Mouse (Mus musculus) CD4-positive, CD25-positive, alpha-beta regulatory T cell, adult 2 months (primary cell): ENCODE data around the gene Olfr914.

Source experiments
- DNase-seq: peaks from one replicate; pipeline ENCODE4 v3.0.0-alpha.2; 2012; ENCODE audit warnings: low read depth, low spot score

The Olfr914 gene

GRCm38 (mm10) chr9:38604802-38605201 is at the start of gene Olfr914:
Olfr914 (plus strand) TSS chr9:38605102.
- no peak for DNase-seq

GRCm38 (mm10) chr9:38579878-38580277 is 25.0 kb upstream of the Olfr914 start, which contains the start of gene Olfr912:
Olfr912 (plus strand) TSS chr9:38580178.
- DNase-seq: no peak

GRCm38 (mm10) chr9:38591056-38591455 is 13.8 kb upstream of the Olfr914 start:
- DNase-seq: no peak

- no peak for DNase-seq
Measured at GRCm38 (mm10) chr9:38592459-38592858, 12.4 kb upstream of the Olfr914 start, which contains the start of gene Olfr913. Olfr913 (plus strand) TSS chr9:38592759.

- no peak for DNase-seq
Measured at GRCm38 (mm10) chr9:38632406-38632805, 27.5 kb downstream of the Olfr914 start.

- DNase-seq: no peak
Measured at GRCm38 (mm10) chr9:38659775-38660174, 54.9 kb downstream of the Olfr914 start, which contains the start of gene Olfr916. Olfr916 (minus strand) TSS chr9:38659875.
